Mouse (Mus musculus): ENCODE data around the gene Hist1h4f. TPM values are rescaled to one million over a fixed set of nuclear protein-coding genes. Genes with fewer than 3 reads are reported as not detected.
"Not testable (repeated sequence)": the region's sequence is repeated elsewhere in the genome, so short reads cannot be mapped to it uniquely, and the experiment has no call there.

The Hist1h4f gene
- polyA plus RNA-seq, 1 experiment from 2014 or later, result not detected

- DNase-seq (ENCODE audit: low spot score), result no peak
These were observed 39.8 kb upstream of the Hist1h4f start for GRCm38 (mm10) chr13:23591206-23591605.

DNA sequence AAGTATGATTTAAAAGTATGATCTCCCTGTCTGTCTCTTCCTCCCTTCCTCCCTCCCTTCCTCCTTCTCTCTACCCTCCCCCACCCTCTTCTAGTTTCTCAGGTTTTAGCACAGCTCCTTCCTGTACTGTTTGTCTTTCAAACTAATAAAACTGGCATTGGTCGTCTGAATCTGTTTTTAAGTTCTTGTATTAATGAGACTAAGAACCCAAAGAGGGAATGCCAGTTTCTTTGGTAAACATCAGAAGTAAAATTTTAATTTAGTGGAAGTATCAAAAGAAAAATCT is 35.4 kb upstream of the Hist1h4f start:
- no peak for ATAC-seq
- Histone ChIP-seq H3K4me2 (replicated peaks; ENCODE audit: low read depth, low read length) (peak overlapping the region; percentile 62), H3K4me1 (ENCODE audit: insufficient read depth, low read depth, low read length) (peaks cover 10% of the 10 kb centered on the region), H3K27ac (ENCODE audit: low read length) (peak overlapping the region; percentile 92), H3K36me3 (ENCODE audit: insufficient read depth, low read length) (no peaks in the 10 kb centered on the region), H3K9me3 (ENCODE audit: low read length) (no peaks in the 10 kb centered on the region), H3K27me3 (replicated peaks; ENCODE audit: insufficient read depth, low read length) (no peaks in the 10 kb centered on the region), H3K4me3 (ENCODE audit: low read depth, low read length) (peak overlapping the region; percentile 52; the same call in 1 of the 2 replicates), H3K9ac (replicated peaks; ENCODE audit: low read depth) (peak overlapping the region; percentile 46)
- 3% methylated on average over 1 of the region's 1 CpGs for WGBS
- no peak for DNase-seq (ENCODE audit: low spot score)
- TF ChIP-seq EP300 (IDR thresholded peaks at IDR 0.05) (no peak), CTCF (IDR thresholded peaks at IDR 0.05) (no peak)

More at GRCm38 (mm10) chr13:23591206-23591605, 39.8 kb upstream of the Hist1h4f start:
- no peak overlapping the region for H3K4me2 ChIP-seq (replicated peaks; ENCODE audit: low read depth, low read length)
- 0 out of 2 replicates have a peak, but pooled peaks cover 2% of the 10 kb centered on the region for H3K4me1 ChIP-seq (ENCODE audit: insufficient read depth, low read depth, low read length)
- TF ChIP-seq CTCF (IDR thresholded peaks at IDR 0.05) (no peak), EP300 (IDR thresholded peaks at IDR 0.05) (no peak)
- H3K27ac ChIP-seq (ENCODE audit: low read length), result no peak overlapping the region
- no peaks in the 10 kb centered on the region for H3K27me3 ChIP-seq (replicated peaks; ENCODE audit: insufficient read depth, low read length)
- H3K36me3 ChIP-seq (ENCODE audit: insufficient read depth, low read length), result no peaks in the 10 kb centered on the region
- no peak for ATAC-seq
- H3K4me3 ChIP-seq (ENCODE audit: low read depth, low read length), result no peak overlapping the region
- H3K9ac ChIP-seq (replicated peaks; ENCODE audit: low read depth), result no peak overlapping the region
- 85% methylated on average over 7 of the region's 7 CpGs for WGBS
- no peaks in the 10 kb centered on the region for H3K9me3 ChIP-seq (ENCODE audit: low read length)

- WGBS, result 3% methylated on average over 22 of the region's 22 CpGs
- no peak for ATAC-seq
These were observed 34.9 kb upstream of the Hist1h4f start for GRCm38 (mm10) chr13:23586099-23586939.

DNA sequence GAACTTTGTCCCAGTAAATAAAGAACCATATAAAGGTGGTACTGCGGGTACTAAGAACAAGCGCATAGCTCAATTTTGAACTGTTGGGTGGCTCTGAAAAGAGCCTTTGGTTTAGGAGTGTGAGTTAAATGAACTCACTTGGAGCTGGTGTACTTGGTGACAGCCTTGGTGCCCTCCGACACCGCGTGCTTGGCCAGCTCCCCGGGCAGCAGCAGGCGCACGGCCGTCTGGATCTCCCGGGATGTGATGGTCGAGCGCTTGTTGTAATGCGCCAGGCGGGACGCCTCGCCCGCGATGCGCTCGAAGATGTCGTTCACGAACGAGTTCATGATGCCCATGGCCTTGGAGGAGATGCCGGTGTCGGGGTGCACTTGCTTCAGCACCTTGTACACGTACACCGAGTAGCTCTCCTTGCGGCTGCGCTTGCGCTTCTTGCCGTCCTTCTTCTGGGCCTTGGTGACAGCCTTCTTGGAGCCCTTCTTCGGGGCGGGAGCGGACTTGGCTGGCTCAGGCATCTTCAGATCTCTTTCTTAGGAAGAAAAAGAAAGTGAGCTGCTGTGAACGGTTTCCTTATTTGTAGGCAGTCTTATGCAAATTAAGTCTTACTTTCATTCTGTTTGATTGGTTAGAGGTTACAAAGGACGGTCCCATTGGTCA is 34.1 kb upstream of the Hist1h4f start:
- peak; percentile 86 for ATAC-seq
- TF ChIP-seq EP300 (IDR thresholded peaks at IDR 0.05), result peak; percentile 70

More at GRCm38 (mm10) chr13:23586099-23586939, 34.9 kb upstream of the Hist1h4f start:
- TF ChIP-seq CTCF (IDR thresholded peaks at IDR 0.05), result no peak
- no peak for TF ChIP-seq EP300 (IDR thresholded peaks at IDR 0.05)
- peak; percentile 60 for DNase-seq (ENCODE audit: low spot score)
- H3K9me3 ChIP-seq (ENCODE audit: low read length), result no peaks in the 10 kb centered on the region
- H3K27me3 ChIP-seq (replicated peaks; ENCODE audit: insufficient read depth, low read length), result no peaks in the 10 kb centered on the region
- peak overlapping the region; percentile 52 for H3K4me3 ChIP-seq (ENCODE audit: low read depth, low read length)
- peak overlapping the region; percentile 92 for H3K27ac ChIP-seq (ENCODE audit: low read length)
- H3K36me3 ChIP-seq (ENCODE audit: insufficient read depth, low read length), result no peaks in the 10 kb centered on the region
- peaks cover 10% of the 10 kb centered on the region for H3K4me1 ChIP-seq (ENCODE audit: insufficient read depth, low read depth, low read length)
- peak overlapping the region; percentile 46 for H3K9ac ChIP-seq (replicated peaks; ENCODE audit: low read depth)
- peak overlapping the region; percentile 62 for H3K4me2 ChIP-seq (replicated peaks; ENCODE audit: low read depth, low read length)

DNA sequence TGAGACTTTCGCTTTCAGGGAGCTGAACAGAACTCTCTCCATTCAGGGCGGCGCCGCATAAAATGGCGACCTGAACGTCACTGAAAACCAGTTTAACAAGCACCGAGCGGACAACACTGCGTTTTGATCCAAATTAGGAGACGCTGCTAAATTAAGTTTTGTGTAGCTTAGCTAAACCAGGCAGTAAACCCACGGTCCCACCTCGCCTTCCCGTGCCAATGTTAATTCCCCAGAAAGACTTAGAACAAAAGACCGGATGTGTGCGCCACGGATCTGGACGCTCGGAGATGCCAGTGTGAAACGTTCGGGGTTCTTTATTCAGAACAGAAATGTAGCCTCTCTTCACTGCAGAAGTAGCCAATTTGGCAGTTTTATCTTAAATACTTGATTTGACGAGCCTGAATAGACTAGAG is 33.6 kb upstream of the Hist1h4f start:
- Histone ChIP-seq H3K9ac (replicated peaks; ENCODE audit: low read depth) (peak overlapping the region; percentile 58), H3K27ac (ENCODE audit: low read length) (peak overlapping the region; percentile 97), H3K27me3 (replicated peaks; ENCODE audit: insufficient read depth, low read length) (no peaks in the 10 kb centered on the region), H3K36me3 (ENCODE audit: insufficient read depth, low read length) (no peaks in the 10 kb centered on the region), H3K9me3 (ENCODE audit: low read length) (no peaks in the 10 kb centered on the region), H3K4me2 (replicated peaks; ENCODE audit: low read depth, low read length) (peak overlapping the region; percentile 62), H3K4me3 (ENCODE audit: low read depth, low read length) (peak overlapping the region; percentile 52), H3K4me1 (ENCODE audit: insufficient read depth, low read depth, low read length) (peaks cover 10% of the 10 kb centered on the region)
- WGBS, result under 1% methylated on average over 21 of the region's 21 CpGs
- ATAC-seq (peak; percentile 29), DNase-seq (ENCODE audit: low spot score) (peak; percentile 88)
- TF ChIP-seq EP300 (IDR thresholded peaks at IDR 0.05), result no peak
- TF ChIP-seq CTCF (IDR thresholded peaks at IDR 0.05), result no peak

More for the DNA sequence above, 34.1 kb upstream of the Hist1h4f start:
- H3K4me2 ChIP-seq (replicated peaks; ENCODE audit: low read depth, low read length), result peak overlapping the region; percentile 62
- H3K27me3 ChIP-seq (replicated peaks; ENCODE audit: insufficient read depth, low read length); H3K9me3 ChIP-seq (ENCODE audit: low read length); H3K4me1 ChIP-seq (ENCODE audit: insufficient read depth, low read depth, low read length); H3K36me3 ChIP-seq (ENCODE audit: insufficient read depth, low read length): not testable (repeated sequence)
- DNase-seq (ENCODE audit: low spot score), result peak; percentile 98
- peak overlapping the region; percentile 52 for H3K4me3 ChIP-seq (ENCODE audit: low read depth, low read length)
- under 1% methylated on average over 22 of the region's 36 CpGs for WGBS
- peak overlapping the region; percentile 97 for H3K27ac ChIP-seq (ENCODE audit: low read length)
- H3K9ac ChIP-seq (replicated peaks; ENCODE audit: low read depth), result peak overlapping the region; percentile 58

- DNase-seq (ENCODE audit: low spot score) (peak; percentile 59), ATAC-seq (no peak)
- no peaks in the 10 kb centered on the region for H3K36me3 ChIP-seq (ENCODE audit: insufficient read depth, low read length)
These were observed 32.9 kb upstream of the Hist1h4f start for GRCm38 (mm10) chr13:23584331-23584730.

More at GRCm38 (mm10) chr13:23584331-23584730, 32.9 kb upstream of the Hist1h4f start:
- H3K9me3 ChIP-seq (ENCODE audit: low read length), result no peaks in the 10 kb centered on the region
- no peaks in the 10 kb centered on the region for H3K27me3 ChIP-seq (replicated peaks; ENCODE audit: insufficient read depth, low read length)
- H3K9ac ChIP-seq (replicated peaks; ENCODE audit: low read depth), result peak overlapping the region; percentile 58; the same call in 1 of the 2 replicates
- TF ChIP-seq CTCF (IDR thresholded peaks at IDR 0.05), result no peak
- TF ChIP-seq EP300 (IDR thresholded peaks at IDR 0.05), result no peak
- H3K4me2 ChIP-seq (replicated peaks; ENCODE audit: low read depth, low read length), result peak overlapping the region; percentile 62
- H3K27ac ChIP-seq (ENCODE audit: low read length), result peak overlapping the region; percentile 97
- peaks cover 10% of the 10 kb centered on the region for H3K4me1 ChIP-seq (ENCODE audit: insufficient read depth, low read depth, low read length)
- peak overlapping the region; percentile 52 for H3K4me3 ChIP-seq (ENCODE audit: low read depth, low read length)

All from lung, postnatal 0 days (tissue).